Mouse (Mus musculus) urinary bladder, postnatal 0 days (tissue): ENCODE data around the gene Tmem213. TPM values are rescaled to one million over a fixed set of nuclear protein-coding genes. Genes with fewer than 3 reads are reported as not detected.

Experiments
- polyA plus RNA-seq: library from polyadenylated mRNA; unstranded; fragments of >200 nt; fragmentation: Nextera tagmentation; extraction: Ambion mirVana; gene quantifications from 2 replicates; pipeline ENCODE4 v1.2.1, GENCODE M21; 2015

The Tmem213 gene
- polyA plus RNA-seq = not detected in 2 replicates

GRCm38 (mm10) chr6:38109160-38109795 is at the start of gene Tmem213:
Tmem213 (plus strand) TSS chr6:38109255.

GRCm38 (mm10) chr6:38124207-38124835 is 15.3 kb downstream of the Tmem213 start, which contains the start of gene Atp6v0a4:
Atp6v0a4 (minus strand) TSS chr6:38124586.

Other genes with a start within 250 kb of the Tmem213 start
- gene Trim24, start 238.4 kb upstream of the Tmem213 start, polyA plus RNA-seq = 4.4 and 5.4 TPM in 2 replicates
- 1.3 and 1.9 TPM in 2 replicates for gene Svopl, start 62.3 kb upstream of the Tmem213 start, polyA plus RNA-seq
- gene Atp6v0a4, start 15.3 kb downstream of the Tmem213 start, polyA plus RNA-seq = 2.5 and 3.7 TPM in 2 replicates
- 1.1 and 1.2 TPM in 2 replicates for gene D630045J12Rik, start 144.8 kb downstream of the Tmem213 start, polyA plus RNA-seq
- 2.7 and 3.2 TPM in 2 replicates for gene Zc3hav1l, start 190.0 kb downstream of the Tmem213 start, polyA plus RNA-seq
- gene Zc3hav1, start 245.3 kb downstream of the Tmem213 start, polyA plus RNA-seq = 14.1 and 15.0 TPM in 2 replicates